Mouse (Mus musculus) colon, adult 2 months (tissue): Measurements from ENCODE around the gene Gm21977. TPM values are rescaled to one million over a fixed set of nuclear protein-coding genes. Genes with fewer than 3 reads are reported as not detected.

Source experiments
- polyA plus RNA-seq: library from polyadenylated mRNA; depleted of rRNA; stranded (reverse); fragments of >200 nt; gene quantifications from 2 replicates; pipeline ENCODE4 v1.2.3, GENCODE M21; 2012; rRNA removed

The Gm21977 gene
- not detected in 2 replicates for polyA plus RNA-seq

DNA sequence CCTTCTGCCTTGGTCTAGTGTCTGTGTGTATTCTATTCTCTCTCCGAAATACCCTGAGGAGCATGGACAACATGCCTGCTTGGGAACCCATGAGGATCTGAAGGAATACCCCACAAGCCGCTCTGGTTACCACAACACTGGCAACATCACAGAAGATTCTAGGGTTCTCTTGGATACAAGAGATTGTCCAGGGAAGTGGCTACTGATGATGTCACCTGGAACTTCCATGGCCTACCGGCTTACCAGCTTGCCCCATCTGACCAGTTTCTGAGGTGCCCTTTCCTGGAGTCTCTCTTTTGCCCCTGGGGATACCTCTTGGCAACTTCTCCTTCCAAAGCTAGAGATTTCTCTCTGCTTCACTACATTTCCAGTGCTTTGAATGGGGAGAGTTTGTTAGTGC lies at the start of gene Gm21977:
TSS of gene Gm21977 (minus strand) at position 101 of the 400 bp plus-strand sequence.

Other genes starting within 250 kb of the Gm21977 start
- gene Gm3633, start 211.6 kb downstream of the Gm21977 start, polyA plus RNA-seq = not detected in 2 replicates
- not detected in 2 replicates for gene Gm10378, start 197.5 kb downstream of the Gm21977 start, polyA plus RNA-seq
- gene Gm3015, start 84.7 kb downstream of the Gm21977 start, polyA plus RNA-seq = not detected in 2 replicates
- not detected in 2 replicates for gene Gm10377, start 55.5 kb downstream of the Gm21977 start, polyA plus RNA-seq
- gene Gm8082, start 140.1 kb upstream of the Gm21977 start, polyA plus RNA-seq = not detected in 2 replicates
- gene Gm10376, start 162.2 kb upstream of the Gm21977 start, polyA plus RNA-seq = not detected in 2 replicates
- gene Gm8094, start 223.2 kb upstream of the Gm21977 start, polyA plus RNA-seq = not detected in 2 replicates
- gene Gm8104, start 247.1 kb upstream of the Gm21977 start, polyA plus RNA-seq = not detected in 2 replicates